Mouse (Mus musculus) urinary bladder, adult 2 months (tissue): ENCODE results near the gene Agap1. TPM values are rescaled to one million over a fixed set of nuclear protein-coding genes. Genes with fewer than 3 reads are reported as not detected.

ENCODE experiments used
- DNase-seq: peaks from one replicate; pipeline ENCODE4 v3.0.0; 2022; ENCODE audit warnings: low spot score
- polyA plus RNA-seq: library from polyadenylated mRNA; depleted of rRNA; stranded (reverse); fragments of >200 nt; gene quantifications from 2 replicates; pipeline ENCODE4 v1.2.3, GENCODE M21; 2012

Agap1 gene
- polyA plus RNA-seq, 1 experiment = 11.3 TPM

GRCm38 (mm10) chr1:89933786-89934185 lies 479.2 kb downstream of the Agap1 start:
- no peak for DNase-seq

DNA sequence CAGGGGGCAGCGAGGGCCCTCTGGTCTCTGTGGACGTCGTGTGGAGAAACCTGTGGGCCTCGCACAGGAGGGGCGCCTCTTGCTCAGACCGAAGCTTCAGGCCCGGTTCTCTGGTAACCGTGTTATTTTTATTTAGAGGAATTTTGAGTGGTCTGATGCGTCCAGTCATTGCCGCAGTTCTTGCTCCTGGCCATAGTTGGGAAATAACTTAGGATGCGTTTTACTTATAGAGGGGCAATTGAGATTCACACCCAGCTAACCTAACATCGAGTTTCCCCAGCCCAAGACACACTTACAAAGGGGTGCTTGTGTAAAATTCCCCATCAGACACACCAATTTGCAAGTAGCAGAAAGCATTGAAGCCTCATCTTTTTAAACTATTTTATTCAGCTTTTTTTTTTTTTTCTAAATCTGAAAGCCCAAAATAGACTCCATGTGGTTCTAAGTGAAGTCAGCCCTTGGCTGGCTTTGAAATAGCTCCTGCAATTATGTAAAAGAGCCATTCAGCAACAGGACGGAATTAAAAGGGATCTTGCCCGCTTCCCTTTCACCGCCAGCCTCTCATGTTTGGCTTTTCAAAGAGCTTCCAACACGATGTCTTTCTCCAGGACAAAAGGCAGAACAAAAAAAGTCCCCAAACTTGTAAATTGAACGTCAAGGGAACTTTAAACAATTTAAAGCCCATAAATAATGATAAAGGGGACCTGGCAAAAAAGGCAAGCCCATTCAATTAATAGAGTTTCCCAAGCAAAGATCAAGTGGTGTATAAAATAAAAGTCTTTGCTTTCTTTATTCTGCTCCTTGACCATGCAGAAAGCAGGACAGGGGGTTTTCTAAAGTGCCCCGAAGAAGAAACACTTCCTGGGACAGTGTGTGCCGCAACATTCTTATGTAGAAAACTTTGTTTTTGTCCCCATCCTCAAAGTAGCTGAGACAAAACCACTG lies 480.0 kb downstream of the Agap1 start:
- no peak for DNase-seq

GRCm38 (mm10) chr1:89935493-89936348 lies 481.1 kb downstream of the Agap1 start:
- DNase-seq = no peak

GRCm38 (mm10) chr1:89938884-89939595 lies 484.4 kb downstream of the Agap1 start:
- no peak for DNase-seq

DNA sequence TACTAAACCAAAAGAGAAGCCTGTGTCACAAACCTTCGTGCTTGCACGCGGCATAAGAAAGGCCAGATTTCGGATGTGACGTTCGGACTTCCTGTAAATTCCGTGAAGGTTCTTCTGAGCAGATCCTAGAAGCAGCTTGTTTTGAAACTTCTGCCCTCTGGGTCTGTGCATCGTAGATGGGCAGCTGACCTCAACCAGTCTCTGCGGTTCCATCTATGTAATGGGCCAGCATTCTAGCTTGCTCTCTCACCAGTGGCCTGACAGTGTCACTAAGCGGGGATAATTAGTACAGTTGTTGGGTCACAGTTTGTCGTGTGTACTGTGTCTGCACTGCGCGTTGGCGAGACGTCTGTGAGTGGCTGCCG lies 485.0 kb downstream of the Agap1 start:
- DNase-seq = no peak

- DNase-seq = peak; percentile 63
Measured at GRCm38 (mm10) chr1:89939981-89940726, 485.5 kb downstream of the Agap1 start.

GRCm38 (mm10) chr1:89940961-89941524 lies 486.4 kb downstream of the Agap1 start:
- DNase-seq = no peak

- DNase-seq = no peak
Measured at GRCm38 (mm10) chr1:89941701-89942381, 487.2 kb downstream of the Agap1 start.

GRCm38 (mm10) chr1:89942395-89942976 lies 487.9 kb downstream of the Agap1 start:
- DNase-seq = no peak

- no peak for DNase-seq
Measured at GRCm38 (mm10) chr1:89943202-89943601, 488.6 kb downstream of the Agap1 start.
